Mouse (Mus musculus) G1E (cell line): ENCODE results near the gene S100a4.

Experiments
- CTCF ChIP-seq: IDR thresholded peaks from 2 replicates; pipeline ENCODE4 v1.5.1; 2012; ENCODE audit warnings: low read depth, low read length, inconsistent platforms, mixed read lengths
- GATA1 ChIP-seq: IDR thresholded peaks from 2 replicates; pipeline ENCODE4 v1.6.1; 2012; ENCODE audit warnings: borderline replicate concordance, low read length, inconsistent platforms, mixed read lengths
- GATA2 ChIP-seq: IDR thresholded peaks from 2 replicates; pipeline ENCODE4 v1.6.1; 2012; ENCODE audit warnings: low read depth, low read length, inconsistent platforms, borderline replicate concordance
- POLR2AphosphoS5 ChIP-seq: IDR thresholded peaks from 2 replicates; pipeline ENCODE4 v1.6.1; 2012; ENCODE audit warnings: low read depth, low read length, inconsistent platforms; ENCODE audit not compliant: insufficient replicate concordance

- TF ChIP-seq CTCF (no peak), GATA1 (no peak), GATA2 (no peak), POLR2AphosphoS5 (no peak)
Measured at GRCm38 (mm10) chr3:90594466-90594865, 9.1 kb upstream of the S100a4 start.
